Mouse (Mus musculus) right cerebral cortex, adult 18-20 months (tissue): ENCODE results near the gene Ugt1a6a.

Source experiments
- DNase-seq: peaks from one replicate; pipeline ENCODE4 v3.0.0; 2022; ENCODE audit warnings: mixed read lengths

Ugt1a6a gene

DNA sequence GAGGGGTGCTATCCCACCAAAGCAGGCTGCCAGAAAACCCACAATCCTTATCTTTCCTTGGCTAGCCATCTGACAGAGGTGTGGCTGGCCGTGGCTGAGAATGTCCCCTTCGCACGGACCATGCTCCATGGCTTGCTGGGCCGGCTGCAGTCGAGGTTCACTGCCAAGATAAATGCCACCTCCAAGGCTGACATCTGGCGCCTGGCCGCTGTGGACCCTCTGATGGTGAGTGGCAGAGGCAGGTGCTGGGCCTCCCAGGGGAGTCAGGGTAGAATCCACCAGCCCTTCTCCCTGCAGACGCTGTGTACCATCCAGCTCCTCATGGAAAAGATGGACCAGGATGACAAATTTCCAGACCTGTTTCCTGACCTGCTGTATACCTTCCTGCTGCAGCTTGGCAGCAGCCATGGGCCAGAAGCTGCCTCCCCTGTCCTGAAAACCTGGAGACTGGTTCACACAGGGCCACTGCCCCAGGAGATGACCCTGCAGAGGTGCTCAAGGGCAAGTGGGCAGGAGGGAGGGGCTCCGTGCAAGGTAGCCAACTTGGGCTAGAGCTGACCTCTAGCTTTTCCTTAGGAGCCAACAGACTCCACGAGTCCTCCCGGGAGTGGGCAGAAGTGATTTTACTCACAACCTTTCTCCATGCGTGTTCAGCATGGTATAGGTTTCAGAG lies 120.3 kb downstream of the Ugt1a6a start:
- DNase-seq: no peak

DNA sequence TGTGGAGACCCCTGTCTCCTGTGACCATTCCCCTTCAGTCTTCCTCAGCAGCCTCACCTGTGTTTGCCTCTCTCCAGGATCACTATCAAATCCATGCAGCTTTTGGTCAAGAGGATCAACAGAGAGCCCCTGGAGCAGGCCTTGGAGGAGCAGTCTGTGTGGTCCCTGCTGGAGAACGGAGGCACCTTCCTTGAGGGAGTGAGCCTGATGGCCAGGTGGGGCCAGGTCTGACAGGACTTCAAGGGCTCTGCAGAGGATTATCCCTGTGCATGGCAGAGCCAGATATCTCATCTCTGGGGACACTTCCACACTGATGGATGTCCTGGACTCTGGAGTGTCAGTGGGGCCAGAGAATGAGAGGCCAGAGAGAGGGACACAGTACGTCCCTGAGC lies 120.9 kb downstream of the Ugt1a6a start:
- DNase-seq: no peak

DNA sequence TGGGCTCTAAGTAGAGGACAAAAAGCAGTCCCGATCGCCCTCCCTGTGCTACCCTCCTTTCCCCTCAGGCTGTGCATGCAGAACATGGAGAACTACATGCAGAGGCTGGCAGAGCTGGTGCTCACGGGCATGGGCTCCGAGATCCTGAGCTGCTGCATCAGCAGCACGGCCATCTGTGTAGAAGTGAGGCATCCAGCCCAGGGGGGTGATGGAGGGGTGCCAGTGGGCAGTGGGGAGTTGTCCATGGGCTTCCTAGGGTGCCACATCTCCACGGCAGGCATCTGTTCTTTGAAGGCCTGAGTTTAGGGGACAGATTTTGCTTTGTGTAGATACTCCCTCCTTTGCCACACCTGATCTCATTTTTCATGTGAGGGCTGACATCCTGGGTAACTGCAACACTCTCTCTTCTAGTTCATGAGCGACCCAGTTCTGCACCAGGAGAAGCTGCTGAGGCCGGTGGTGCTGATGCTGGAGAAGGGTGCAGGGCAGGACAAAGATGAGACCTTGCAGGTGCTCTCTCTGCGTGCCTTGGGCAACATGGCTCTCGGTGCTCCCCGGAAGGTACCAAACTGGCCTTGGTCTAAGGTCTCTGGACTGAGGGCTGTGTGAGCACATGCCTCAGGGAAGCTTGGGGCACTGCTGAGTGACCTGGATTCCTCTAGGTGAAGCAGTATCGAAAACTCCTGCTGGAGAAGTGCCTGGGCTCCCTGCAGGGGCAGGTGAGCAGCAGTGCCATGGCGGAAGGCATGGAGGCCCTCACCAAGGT lies 121.6 kb downstream of the Ugt1a6a start:
- DNase-seq: no peak

DNA sequence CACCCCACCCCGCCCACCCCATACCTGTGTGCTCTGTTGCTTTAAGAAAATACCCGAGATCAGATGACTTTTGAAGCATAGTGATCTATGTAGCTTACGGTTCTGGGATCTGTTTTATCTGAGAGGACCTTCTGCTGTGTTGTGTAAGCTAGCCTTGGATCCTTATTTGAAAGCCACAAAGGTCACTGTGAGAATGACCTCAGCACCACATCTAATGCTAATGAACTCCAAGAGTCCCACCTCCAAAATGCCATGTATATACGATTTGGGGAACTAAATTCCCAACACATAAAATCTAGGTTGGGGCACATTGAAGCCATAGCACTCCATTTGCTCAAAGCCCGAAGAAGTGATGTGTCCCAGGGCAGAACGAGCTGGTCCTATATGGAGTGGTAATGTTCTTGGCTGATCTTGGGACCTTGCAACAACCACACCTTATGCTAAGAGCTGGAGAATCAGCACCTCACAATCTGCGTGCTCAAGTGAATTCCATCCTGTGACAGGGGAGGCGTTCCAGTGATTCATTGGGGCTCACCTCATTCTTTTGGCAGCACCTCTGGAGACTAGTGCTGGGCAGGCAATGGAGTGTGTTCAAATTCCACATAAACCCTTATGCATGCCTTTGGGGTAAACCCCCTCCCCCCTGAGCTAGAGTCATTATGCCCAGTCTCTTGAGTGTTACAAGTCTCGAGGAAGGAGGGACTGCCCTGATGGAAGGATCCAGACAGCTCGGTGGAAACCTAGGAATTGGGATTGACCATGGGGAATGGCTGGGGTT lies 122.5 kb downstream of the Ugt1a6a start:
- DNase-seq: no peak

DNA sequence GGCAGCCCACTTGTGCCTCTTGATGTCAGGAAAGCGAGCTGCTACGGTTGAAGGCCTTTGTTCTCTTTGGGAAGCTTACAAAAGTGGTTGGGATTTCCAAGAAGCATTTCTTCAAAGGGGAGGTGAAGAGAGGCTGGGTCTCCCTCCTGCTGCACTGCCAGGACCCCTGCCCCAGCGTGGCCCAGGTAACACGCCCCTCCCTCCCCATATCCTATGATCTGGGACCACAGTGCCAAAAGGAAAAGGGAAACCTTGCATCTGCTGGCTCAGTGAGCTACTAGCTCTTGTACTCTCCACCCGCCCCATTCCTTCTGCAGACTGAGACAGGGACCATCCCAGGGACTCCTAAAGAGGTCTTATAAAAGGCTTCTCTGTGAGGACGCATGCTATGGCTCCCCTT lies 123.1 kb downstream of the Ugt1a6a start:
- DNase-seq: no peak

DNA sequence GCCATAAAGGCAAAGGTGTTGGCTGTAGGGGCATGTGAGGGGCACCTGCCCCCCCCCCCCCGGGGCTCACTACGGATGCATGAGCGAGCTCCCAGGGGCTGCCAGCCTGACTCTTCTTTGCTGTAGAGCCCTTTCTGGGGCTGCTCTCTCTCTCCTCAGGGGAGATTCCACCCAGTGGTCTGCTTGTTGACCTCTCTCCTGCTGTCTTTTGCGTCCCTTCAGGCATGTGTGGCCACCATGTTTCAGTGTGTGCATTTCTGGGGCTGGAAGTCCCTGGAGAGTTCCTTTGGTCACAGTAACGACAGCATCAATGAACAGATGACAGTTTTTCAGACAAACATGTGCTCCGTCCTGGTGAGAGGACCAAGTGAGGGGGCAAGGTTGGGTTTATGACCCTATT lies 123.8 kb downstream of the Ugt1a6a start:
- DNase-seq: no peak

DNA sequence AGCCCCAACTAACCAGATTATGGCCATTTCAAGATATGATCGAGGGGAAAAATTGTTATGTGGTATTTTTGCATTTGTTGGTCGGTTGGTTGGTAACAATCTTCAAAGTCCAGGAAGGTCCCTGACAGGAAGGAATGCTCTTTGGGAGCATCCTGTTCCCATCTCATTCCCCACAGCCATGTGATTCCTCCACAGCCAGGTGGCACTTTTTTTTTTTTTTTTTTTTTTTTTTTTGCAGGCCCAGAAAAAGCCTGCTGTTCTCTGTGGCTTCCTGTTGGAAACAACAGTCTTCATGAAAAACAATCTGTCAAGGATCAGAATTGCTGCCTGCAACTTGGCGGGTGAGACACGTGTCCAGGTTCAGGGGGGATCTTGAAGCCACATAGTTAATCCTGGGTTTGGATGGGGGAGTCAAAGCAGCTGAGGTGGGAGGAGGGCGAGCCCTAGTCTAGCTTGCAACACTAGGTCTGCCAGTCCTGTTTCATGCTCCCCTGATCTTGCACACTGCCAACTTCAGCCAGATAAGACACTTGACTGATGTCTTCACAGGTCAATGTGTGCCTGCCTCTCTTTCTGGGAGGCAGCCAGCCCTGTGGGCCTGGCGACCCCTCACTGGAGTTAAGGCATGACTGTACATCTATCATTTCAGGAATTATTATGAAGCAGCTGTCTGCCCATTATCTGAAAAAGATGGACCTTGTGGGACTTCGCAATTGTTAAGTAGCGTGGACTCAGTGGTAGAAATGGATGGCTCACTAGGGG lies 124.5 kb downstream of the Ugt1a6a start:
- DNase-seq: no peak

DNA sequence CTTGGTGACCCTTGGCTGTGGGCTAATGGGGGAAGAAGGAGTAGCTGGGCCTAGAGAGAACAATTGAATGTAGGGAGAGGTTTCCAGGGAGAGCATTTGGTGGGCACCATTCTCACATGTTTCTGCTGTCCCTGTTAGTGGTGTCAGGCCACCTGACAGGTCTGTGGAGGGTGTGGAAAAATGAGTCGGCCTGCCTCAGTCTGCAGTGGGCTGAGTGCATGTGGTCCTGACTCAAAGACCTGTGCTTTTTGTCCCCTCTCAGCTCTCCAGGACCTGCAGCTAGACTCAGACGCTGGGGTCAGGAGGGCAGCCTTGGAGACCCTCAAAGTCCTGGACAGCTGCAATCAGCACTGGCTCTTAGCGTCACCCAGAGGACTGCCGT lies 125.0 kb downstream of the Ugt1a6a start:
- no peak for DNase-seq

DNA sequence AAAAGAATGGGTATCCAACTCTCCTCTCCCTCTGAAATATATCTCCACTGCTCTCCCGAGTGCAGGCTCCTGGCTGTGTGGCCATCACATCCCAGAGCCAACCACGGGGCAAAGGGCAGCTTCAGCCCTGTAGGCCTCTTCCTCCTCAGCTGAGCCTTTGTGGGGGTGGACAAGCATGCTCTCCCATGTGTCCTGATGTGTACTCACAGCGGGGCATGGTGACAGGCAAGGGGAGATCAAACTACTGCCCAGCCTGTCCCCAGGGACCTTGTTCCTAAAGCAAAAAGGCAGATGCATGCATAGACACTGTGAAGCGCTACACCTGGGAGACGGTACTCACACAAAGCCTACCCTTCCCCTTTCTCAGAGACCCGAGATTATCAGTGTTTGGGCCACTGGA lies 125.5 kb downstream of the Ugt1a6a start:
- no peak for DNase-seq

DNA sequence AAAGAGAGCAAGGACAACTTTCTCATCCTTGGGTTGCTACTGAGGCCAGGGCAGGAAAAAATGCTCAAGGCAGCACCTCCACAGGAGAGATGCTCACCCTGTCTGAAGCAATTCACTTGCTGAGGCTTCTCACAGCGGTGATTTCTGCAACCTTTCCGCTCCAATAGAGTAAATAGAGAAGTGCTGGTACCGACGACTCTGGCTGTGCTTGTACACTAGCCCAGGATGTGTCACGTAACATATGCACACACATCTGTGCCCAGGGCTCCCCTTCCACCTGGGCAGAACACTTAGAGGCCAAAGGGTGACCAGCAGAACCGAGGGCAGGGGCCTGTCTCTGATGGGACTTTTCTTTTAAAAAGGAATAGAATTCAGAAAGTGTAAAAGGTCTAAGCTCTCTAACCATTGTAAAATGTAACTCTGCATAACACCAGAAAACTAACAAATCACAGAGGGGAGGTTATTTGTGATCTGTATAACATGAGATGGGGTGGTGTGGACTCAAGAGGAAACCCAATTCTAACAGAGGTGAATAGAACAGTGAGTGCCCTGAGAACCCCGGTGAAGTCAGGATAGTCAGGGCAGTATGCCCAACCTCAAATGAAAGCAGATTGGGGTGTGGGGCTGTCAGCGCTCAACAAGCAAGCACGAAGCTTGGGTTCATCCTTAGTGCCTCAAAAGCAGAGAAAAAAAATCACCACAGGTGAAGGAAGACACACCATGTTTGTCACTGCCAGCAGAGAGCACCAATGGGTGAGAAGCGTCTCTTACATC lies 126.2 kb downstream of the Ugt1a6a start:
- no peak for DNase-seq

DNA sequence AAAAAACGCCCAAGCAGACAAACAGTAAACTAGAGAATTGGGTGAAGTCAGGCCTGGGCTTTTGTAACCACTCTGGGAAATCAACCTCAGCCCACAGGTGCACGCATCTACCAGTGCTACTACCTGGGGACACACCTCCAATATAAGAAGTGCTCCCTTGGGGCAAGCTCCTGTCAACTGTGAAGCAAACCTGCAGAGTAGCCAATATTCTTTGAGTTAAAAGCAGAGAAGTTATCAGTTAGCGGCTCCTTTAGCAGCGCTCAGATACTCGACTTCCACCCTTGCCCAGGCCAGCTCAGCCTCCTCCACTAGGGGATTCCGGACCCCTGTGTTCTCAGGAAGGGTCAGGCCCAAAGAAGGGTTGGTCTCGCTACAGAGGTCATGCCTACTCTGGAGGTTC lies 127.1 kb downstream of the Ugt1a6a start:
- no peak for DNase-seq

DNA sequence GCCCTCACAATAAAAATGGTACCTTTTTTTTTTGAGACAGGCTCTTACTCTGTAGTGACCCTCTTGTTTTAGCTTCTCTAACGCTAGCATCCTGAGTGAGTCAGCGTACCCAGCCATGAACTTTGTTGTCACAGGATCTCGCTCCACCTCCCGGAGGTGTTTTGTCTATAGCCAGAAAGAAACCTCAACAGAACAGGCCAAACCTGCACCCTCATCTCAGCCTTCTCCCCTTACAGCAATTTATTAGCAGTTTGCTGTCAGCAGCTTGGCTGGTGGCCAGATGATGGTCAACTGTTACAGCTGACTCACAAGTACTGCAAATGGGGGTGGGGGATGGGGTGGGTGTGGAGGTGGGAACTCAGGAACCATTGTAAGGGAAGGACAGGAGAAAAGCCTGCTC lies 127.6 kb downstream of the Ugt1a6a start:
- no peak for DNase-seq

DNA sequence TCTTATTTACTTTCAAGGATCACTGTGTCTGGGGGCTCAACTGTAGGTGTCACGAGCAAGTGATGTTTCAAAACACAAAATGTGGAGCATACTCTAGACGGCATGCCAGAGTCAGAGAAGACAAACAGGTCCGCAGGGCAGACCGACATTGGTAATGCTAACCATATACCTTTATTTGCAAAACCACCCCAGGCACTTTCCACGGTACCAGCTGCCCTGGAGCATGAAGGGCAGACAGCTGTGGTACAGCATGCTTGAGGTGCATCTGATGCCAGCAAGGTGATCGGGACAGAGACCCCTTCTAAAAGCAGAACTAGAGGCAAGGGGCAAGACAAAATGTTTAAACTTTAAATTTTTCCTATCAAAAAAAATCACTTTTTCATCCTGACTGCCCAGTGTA lies 128.4 kb downstream of the Ugt1a6a start:
- no peak for DNase-seq

DNA sequence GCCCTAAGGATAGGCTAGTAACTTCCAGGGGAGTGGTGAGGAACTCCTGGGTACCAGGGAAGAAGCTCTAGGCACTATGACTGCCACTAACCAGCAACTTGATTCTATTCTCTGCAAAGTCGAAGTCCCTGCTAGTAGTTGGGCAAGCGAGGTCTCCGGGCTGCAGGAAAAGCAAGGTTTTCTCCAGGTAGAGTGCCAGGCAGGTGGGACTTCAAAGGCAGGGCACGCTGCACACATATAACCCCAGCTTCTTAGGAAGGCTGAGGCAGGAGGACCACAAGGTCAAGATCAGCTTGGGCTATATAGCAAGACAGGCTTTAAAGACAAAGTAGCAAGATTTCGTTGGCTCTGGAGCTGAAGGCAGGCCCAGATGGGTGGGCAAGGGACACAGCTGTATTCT lies 129.2 kb downstream of the Ugt1a6a start:
- DNase-seq: no peak

DNA sequence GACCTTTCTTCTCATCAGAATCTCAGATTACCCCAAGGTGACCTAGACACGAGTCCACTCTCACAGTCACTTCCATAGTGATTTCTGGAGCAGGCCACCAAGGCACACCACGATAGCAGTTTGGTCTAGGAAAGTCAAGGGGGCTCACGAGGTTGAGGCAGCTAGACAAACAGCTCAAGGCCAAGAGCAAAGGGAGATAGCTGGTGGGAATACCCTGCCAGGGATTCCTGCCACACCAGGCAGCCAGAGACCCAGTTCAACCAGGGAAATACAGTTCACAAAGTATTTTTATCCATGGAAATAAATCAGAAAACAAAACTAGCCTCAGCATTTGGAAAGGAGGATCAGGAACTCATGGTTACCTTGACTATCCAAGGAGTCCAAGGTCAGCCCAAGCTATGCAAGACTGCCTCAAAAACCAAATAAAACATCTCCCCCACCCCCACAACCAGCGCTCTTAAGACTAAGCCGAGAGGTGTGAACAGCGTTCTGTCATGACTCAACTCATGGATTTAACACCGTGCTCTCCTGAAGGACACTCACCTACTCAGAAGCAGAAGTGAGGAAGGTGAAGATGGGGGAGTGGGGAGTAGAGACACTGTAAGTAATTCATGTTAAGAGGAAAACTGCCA lies 129.7 kb downstream of the Ugt1a6a start:
- no peak for DNase-seq

DNA sequence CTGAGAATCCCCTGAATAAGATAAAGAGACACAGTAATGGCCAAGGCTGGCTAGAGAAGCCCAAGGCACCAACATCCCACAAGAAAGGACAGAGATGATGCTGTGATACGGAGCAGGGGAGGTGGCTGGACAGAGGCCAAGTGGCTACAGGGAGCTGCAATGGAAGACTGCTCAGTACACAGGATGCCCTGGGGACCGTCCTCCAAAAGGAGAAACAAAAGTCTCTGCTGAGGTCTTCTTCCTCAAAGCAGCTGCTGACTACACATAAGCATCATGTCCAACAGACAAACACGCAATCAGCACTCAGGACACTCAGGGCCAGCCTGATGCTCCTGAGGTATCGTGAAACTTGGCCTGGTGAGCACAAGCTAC lies 130.2 kb downstream of the Ugt1a6a start:
- DNase-seq: no peak

DNA sequence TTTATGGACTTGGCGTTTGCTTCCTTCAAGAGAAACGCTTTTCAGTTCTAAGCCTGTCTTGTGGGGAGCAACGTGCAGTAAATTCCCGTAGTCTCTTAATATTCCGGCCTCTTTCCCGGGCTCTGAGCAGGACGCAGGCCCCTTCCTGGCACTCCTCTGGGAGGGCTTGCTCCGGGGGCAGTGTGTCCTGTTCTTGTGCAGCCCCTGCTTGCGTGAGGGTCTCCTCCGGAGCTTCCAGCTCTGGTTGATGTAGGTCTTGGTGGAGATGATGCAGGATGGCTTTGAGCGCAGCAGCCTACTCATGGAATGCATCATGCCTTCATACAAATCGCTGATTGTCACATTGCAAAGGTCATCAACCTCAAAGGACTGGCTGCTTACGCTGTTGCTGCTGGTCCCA lies 131.5 kb downstream of the Ugt1a6a start:
- no peak for DNase-seq

DNA sequence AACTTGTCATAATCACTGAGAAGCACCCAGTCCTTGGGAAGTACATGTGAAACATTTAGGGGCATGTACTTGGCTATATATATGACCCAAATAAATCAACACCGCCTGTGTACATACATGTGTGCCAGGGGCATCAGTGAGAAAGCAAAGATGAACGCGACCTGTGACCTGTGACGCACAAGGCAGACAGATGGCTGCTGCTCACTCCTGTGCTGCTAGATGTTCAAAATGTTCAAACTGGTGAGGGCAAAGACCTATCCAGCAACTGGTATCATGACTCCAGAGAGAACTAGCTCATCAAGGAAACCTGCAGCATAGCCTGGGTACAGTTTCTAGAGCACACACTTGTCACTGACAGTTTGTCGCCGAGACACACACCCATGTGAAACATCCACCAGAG lies 132.9 kb downstream of the Ugt1a6a start:
- no peak for DNase-seq

DNA sequence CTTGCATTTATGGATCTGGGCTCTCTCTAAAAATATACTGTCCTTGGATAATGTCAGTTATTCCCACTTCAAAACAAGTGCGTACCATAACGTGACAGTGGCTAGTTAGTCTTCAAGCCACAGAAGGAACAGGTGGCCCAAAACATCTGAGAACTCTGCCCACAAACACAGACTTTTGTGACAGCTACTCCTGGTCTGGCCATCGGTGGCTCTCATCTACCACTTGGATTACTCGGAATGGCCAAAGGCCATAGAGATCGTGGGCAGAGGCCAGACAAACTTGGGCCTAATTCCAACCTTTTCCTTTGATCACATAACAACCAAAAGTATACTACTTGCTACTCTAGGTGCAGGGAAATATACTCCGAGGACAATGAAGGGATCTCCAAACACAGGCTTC lies 133.5 kb downstream of the Ugt1a6a start:
- DNase-seq: no peak
